Mouse (Mus musculus) myocyte (in vitro differentiated cells): ENCODE measurements around the gene Kdm1a. TPM values are rescaled to one million over a fixed set of nuclear protein-coding genes. Genes with fewer than 3 reads are reported as not detected.

ENCODE experiments used
- H3K27me3 ChIP-seq: one replicate; pipeline ENCODE4 v1.6.1; 2011; ENCODE audit not compliant: control insufficient read depth, insufficient read depth, insufficient read length
- H3K36me3 ChIP-seq: one replicate; pipeline ENCODE4 v1.6.1; 2011; ENCODE audit not compliant: control insufficient read depth, insufficient read depth
- H3K4me2 ChIP-seq: one replicate; pipeline ENCODE4 v1.6.1; 2011; ENCODE audit warnings: low read depth, control low read depth
- H3K4me3 ChIP-seq: one replicate; pipeline ENCODE4 v1.5.1; 2011; ENCODE audit warnings: mild to moderate bottlenecking, control low read depth, moderate library complexity
- H3K79me2 ChIP-seq: one replicate; pipeline ENCODE4 v1.6.1; 2011; ENCODE audit not compliant: control insufficient read depth, insufficient read depth
- H3ac ChIP-seq: one replicate; pipeline ENCODE4 v1.6.1; 2011; ENCODE audit not compliant: control insufficient read depth, insufficient read length
- CEBPB ChIP-seq: IDR thresholded peaks from 2 replicates; pipeline ENCODE4 v1.6.1; 2011; ENCODE audit warnings: mild to moderate bottlenecking, moderate library complexity; ENCODE audit not compliant: poor library complexity, insufficient read depth, severe bottlenecking
- E2F4 ChIP-seq: IDR thresholded peaks from one replicate; pipeline ENCODE4 v1.6.1; 2011; ENCODE audit warnings: mild to moderate bottlenecking, control low read depth, moderate library complexity; ENCODE audit not compliant: insufficient read depth
- MAX ChIP-seq: IDR thresholded peaks from one replicate; pipeline ENCODE4 v1.6.1; 2011; ENCODE audit warnings: low read depth, mild to moderate bottlenecking, control low read depth
- MYOD1 ChIP-seq, 3 experiments: IDR thresholded peaks; one replicate each; pipeline ENCODE4 v1.6.1; 2011; ENCODE audit warnings: control low read depth in 2 of 3, low read depth in 2 of 3, mild to moderate bottlenecking in 2 of 3, moderate library complexity in 1 of 3; ENCODE audit not compliant: insufficient read length in 2 of 3, control insufficient read depth in 1 of 3
- MYOG ChIP-seq, 3 experiments: IDR thresholded peaks; one replicate each; pipeline ENCODE4 v1.6.1; 2011; ENCODE audit warnings: control low read depth in 2 of 3, low read depth in 2 of 3, mild to moderate bottlenecking in 2 of 3; ENCODE audit not compliant: insufficient read length in 2 of 3, control insufficient read depth in 1 of 3, insufficient read depth in 1 of 3
- POLR2A ChIP-seq: IDR thresholded peaks from one replicate; pipeline ENCODE4 v1.6.1; 2011; ENCODE audit warnings: low read depth, mild to moderate bottlenecking, control low read depth, moderate library complexity; ENCODE audit not compliant: insufficient read length
- POLR2AphosphoS2 ChIP-seq: IDR thresholded peaks from one replicate; pipeline ENCODE4 v1.6.1; 2011; ENCODE audit warnings: low read depth, control low read depth; ENCODE audit not compliant: insufficient read length
- REST ChIP-seq: IDR thresholded peaks from one replicate; pipeline ENCODE4 v1.6.1; 2011; ENCODE audit warnings: mild to moderate bottlenecking, control low read depth, moderate library complexity; ENCODE audit not compliant: insufficient read depth, insufficient read length
- SRF ChIP-seq: IDR thresholded peaks from one replicate; pipeline ENCODE4 v1.6.1; 2011; ENCODE audit warnings: low read depth; ENCODE audit not compliant: control insufficient read depth, insufficient read length
- TCF12 ChIP-seq: IDR thresholded peaks from one replicate; pipeline ENCODE4 v1.6.1; 2011; ENCODE audit warnings: mild to moderate bottlenecking, control low read depth; ENCODE audit not compliant: poor library complexity, insufficient read depth, severe bottlenecking
- TCF3 ChIP-seq: IDR thresholded peaks from one replicate; pipeline ENCODE4 v1.6.1; 2011; ENCODE audit warnings: low read depth, control low read depth; ENCODE audit not compliant: insufficient read length
- USF1 ChIP-seq: IDR thresholded peaks from one replicate; pipeline ENCODE4 v1.6.1; 2011; ENCODE audit warnings: low read depth, mild to moderate bottlenecking, control low read depth, moderate library complexity
- polyA plus RNA-seq: library from polyadenylated mRNA; unstranded; fragments of >200 nt; fragmentation: generic; extraction: Trizol; gene quantifications from one replicate; pipeline ENCODE4 v1.2.1, GENCODE M21; 2012; ENCODE audit warnings: missing spikeins

The Kdm1a gene
- polyA plus RNA-seq, 1 experiment, result 52.8 TPM

DNA sequence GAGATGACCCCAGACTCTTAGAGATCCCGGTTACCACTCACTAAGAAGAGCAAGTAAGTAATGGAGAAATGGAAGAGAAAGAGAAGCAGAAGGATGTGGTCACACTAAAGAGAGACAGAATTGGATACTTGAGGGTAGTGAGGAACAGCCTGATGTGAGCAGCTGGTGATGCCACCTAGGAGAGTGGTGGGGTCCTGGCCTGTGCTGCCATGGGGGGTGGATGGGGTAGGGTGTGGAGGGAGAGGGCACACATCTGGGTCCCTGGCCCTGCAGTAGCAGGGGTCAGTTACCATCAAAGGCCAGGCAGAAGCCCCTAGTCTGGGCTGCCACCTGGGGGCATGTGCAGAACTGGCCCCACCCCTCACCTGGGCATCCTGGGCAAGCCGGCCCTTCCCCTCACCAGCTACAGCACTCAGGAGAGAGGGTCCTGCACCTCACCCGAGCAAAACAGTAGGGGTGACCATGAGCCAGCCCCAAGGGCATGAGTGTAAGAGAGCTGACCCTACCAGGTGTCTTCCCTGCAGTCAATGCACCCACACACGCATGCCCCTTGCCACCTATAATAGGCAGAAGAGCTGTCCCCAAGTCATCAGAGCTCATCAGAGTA is 15.2 kb downstream of the Kdm1a start:
- Histone ChIP-seq H3K27me3 (no peaks in the 10 kb centered on the region), H3K4me3 (no peak overlapping the region), H3K36me3 (no peaks in the 10 kb centered on the region), H3ac (no peak overlapping the region), H3K4me2 (no peak overlapping the region), H3K79me2 (peaks cover 100% of the 10 kb centered on the region)
- TF ChIP-seq SRF, result no peak
- no peak for TF ChIP-seq CEBPB
- TF ChIP-seq REST, result no peak
- TF ChIP-seq MYOD1 (IDR thresholded peaks at IDR 0.05; ENCODE audit: control insufficient read depth in 1 of 3, insufficient read length in 2 of 3, low read depth in 2 of 3), result no peak
- no peak for TF ChIP-seq MYOG (IDR thresholded peaks at IDR 0.05; ENCODE audit: control insufficient read depth in 1 of 3, insufficient read depth in 1 of 3, insufficient read length in 2 of 3, low read depth in 2 of 3)
- TF ChIP-seq MAX, result no peak
- no peak for TF ChIP-seq POLR2AphosphoS2
- no peak for TF ChIP-seq USF1

DNA sequence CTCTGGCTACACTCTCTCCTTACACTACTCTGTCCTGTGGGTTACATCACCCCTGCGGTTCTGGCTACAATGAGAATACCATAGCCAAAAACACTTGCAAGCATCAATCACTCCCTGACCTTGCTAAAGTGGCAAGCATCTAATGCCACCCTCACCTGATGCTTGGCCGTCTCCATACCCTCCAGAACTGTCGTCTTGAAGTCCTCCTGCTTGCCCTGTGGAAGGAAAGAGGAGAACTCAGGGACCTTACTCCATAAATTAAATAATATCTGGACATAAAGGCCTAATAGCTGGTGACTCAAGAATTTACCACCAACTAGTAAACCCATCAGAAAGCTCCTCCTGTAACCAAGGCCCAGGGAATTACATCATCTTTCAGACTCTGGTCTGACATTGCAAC is 20.6 kb downstream of the Kdm1a start:
- H3ac ChIP-seq, result no peak overlapping the region
- peaks cover 100% of the 10 kb centered on the region for H3K79me2 ChIP-seq
- TF ChIP-seq MAX (peak; percentile 4), SRF (no peak), REST (no peak), TCF12 (no peak), E2F4 (no peak), MYOD1 (IDR thresholded peaks at IDR 0.05; ENCODE audit: control insufficient read depth in 1 of 3, insufficient read length in 2 of 3, low read depth in 2 of 3) (peak in 2 of 3 experiments; percentile 23 to 35), POLR2A (no peak), POLR2AphosphoS2 (no peak), MYOG (IDR thresholded peaks at IDR 0.05; ENCODE audit: control insufficient read depth in 1 of 3, insufficient read depth in 1 of 3, insufficient read length in 2 of 3, low read depth in 2 of 3) (no peak), USF1 (no peak), CEBPB (peak; percentile 72)
- peaks cover 11% of the 10 kb centered on the region for H3K36me3 ChIP-seq
- H3K4me3 ChIP-seq, result no peak overlapping the region
- no peaks in the 10 kb centered on the region for H3K27me3 ChIP-seq
- H3K4me2 ChIP-seq, result peak overlapping the region; percentile 43

- no peak overlapping the region for H3K4me3 ChIP-seq
- TF ChIP-seq E2F4, result no peak
- no peak for TF ChIP-seq CEBPB
- TF ChIP-seq USF1, result no peak
- TF ChIP-seq POLR2AphosphoS2, result no peak
- TF ChIP-seq SRF, result no peak
- TF ChIP-seq TCF3, result no peak
- no peak for TF ChIP-seq MYOG (IDR thresholded peaks at IDR 0.05; ENCODE audit: control insufficient read depth in 1 of 3, insufficient read depth in 1 of 3, insufficient read length in 2 of 3, low read depth in 2 of 3)
- no peak for TF ChIP-seq REST
- TF ChIP-seq MAX, result no peak
- no peak for TF ChIP-seq MYOD1 (IDR thresholded peaks at IDR 0.05; ENCODE audit: control insufficient read depth in 1 of 3, insufficient read length in 2 of 3, low read depth in 2 of 3)
- no peak for TF ChIP-seq TCF12
- TF ChIP-seq POLR2A, result no peak
- peaks cover 30% of the 10 kb centered on the region for H3K36me3 ChIP-seq
- peaks cover 54% of the 10 kb centered on the region for H3K79me2 ChIP-seq
- no peaks in the 10 kb centered on the region for H3K27me3 ChIP-seq
- H3K4me2 ChIP-seq, result no peak overlapping the region
- H3ac ChIP-seq, result no peak overlapping the region
Measured at GRCm38 (mm10) chr4:136569998-136570397, 32.5 kb downstream of the Kdm1a start.

DNA sequence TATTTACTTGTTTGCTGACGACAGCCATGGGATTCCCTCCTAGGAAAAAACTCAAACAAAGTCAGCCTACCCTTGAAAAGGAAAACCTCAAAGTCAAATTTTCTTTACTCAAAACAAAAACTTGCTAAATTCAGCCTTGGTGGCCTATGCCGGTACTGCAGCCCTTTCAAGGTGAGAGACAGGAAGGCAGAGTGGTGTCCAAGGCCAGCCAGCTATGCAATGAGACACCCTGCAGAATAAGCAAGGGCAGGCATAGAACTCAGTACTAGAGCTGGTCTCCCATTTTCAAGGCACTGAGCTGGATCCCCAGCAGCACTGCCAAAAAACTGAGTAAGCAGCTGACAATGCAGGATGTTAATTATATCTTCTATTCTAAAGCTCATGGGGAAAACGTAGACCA is 33.9 kb downstream of the Kdm1a start:
- Histone ChIP-seq H3ac (no peak overlapping the region), H3K4me3 (no peak overlapping the region), H3K36me3 (peaks cover 37% of the 10 kb centered on the region), H3K27me3 (no peaks in the 10 kb centered on the region), H3K79me2 (peaks cover 58% of the 10 kb centered on the region), H3K4me2 (no peak overlapping the region)
- TF ChIP-seq MYOG (IDR thresholded peaks at IDR 0.05; ENCODE audit: control insufficient read depth in 1 of 3, insufficient read depth in 1 of 3, insufficient read length in 2 of 3, low read depth in 2 of 3), result no peak
- TF ChIP-seq CEBPB, result no peak
- TF ChIP-seq USF1, result no peak

GRCm38 (mm10) chr4:136562755-136563154 is 39.8 kb downstream of the Kdm1a start:
- peaks cover 43% of the 10 kb centered on the region for H3K79me2 ChIP-seq
- peaks cover 52% of the 10 kb centered on the region for H3K36me3 ChIP-seq
- H3K27me3 ChIP-seq, result no peaks in the 10 kb centered on the region
- no peak for TF ChIP-seq POLR2AphosphoS2
- no peak for TF ChIP-seq E2F4
- no peak for TF ChIP-seq MYOD1 (IDR thresholded peaks at IDR 0.05; ENCODE audit: control insufficient read depth in 1 of 3, insufficient read length in 2 of 3, low read depth in 2 of 3)
- TF ChIP-seq CEBPB, result no peak
- TF ChIP-seq USF1, result no peak
- no peak for TF ChIP-seq MAX
- TF ChIP-seq REST, result no peak
- no peak for TF ChIP-seq MYOG (IDR thresholded peaks at IDR 0.05; ENCODE audit: control insufficient read depth in 1 of 3, insufficient read depth in 1 of 3, insufficient read length in 2 of 3, low read depth in 2 of 3)
- TF ChIP-seq TCF3, result no peak
- no peak for TF ChIP-seq TCF12
- no peak for TF ChIP-seq SRF
- no peak for TF ChIP-seq POLR2A
- no peak overlapping the region for H3ac ChIP-seq
- no peak overlapping the region for H3K4me2 ChIP-seq
- H3K4me3 ChIP-seq, result no peak overlapping the region
